Mouse (Mus musculus) intestine, postnatal 0 days (tissue): ENCODE data around the gene Soga1. TPM values are rescaled to one million over a fixed set of nuclear protein-coding genes. Genes with fewer than 3 reads are reported as not detected.

ENCODE experiments used
- ATAC-seq: fragments of 200-750 bp; cut with Nextera tagmentation; 2 replicates; pipeline ENCODE4 v1.8.0; 2017; ENCODE audit warnings: mild to moderate bottlenecking, moderate TSS enrichment, moderate library complexity
- H3K27ac ChIP-seq: fragments of 300-500 bp; sonication (generic); 2 replicates; pipeline ENCODE4 v1.5.1; 2014; ENCODE audit warnings: mild to moderate bottlenecking, low read depth, low read length, moderate library complexity
- H3K27me3 ChIP-seq: fragments of 300-500 bp; sonication (generic); replicated peaks from 2 replicates; pipeline ENCODE4 v1.6.1; 2014; ENCODE audit warnings: low read length, mixed read lengths; ENCODE audit not compliant: control insufficient read depth, insufficient read depth
- H3K36me3 ChIP-seq: fragments of 300-500 bp; sonication (generic); 2 replicates; pipeline ENCODE4 v1.6.1; 2014; ENCODE audit warnings: mild to moderate bottlenecking, moderate library complexity; ENCODE audit not compliant: control insufficient read depth, insufficient read depth
- H3K4me1 ChIP-seq: fragments of 300-500 bp; sonication (generic); replicated peaks from 2 replicates; pipeline ENCODE4 v1.6.1; 2014; ENCODE audit warnings: antibody characterized with exemption, low read length, mixed read lengths; ENCODE audit not compliant: control insufficient read depth, insufficient read depth
- H3K4me2 ChIP-seq: fragments of 300-500 bp; sonication (generic); replicated peaks from 2 replicates; pipeline ENCODE4 v1.6.1; 2014; ENCODE audit warnings: low read depth, mild to moderate bottlenecking, moderate library complexity
- H3K4me3 ChIP-seq: fragments of 300-500 bp; sonication (generic); 2 replicates; pipeline ENCODE4 v1.5.1; 2014; ENCODE audit warnings: low read depth, low read length
- H3K9ac ChIP-seq: fragments of 300-500 bp; sonication (generic); 2 replicates; pipeline ENCODE4 v1.6.1; 2014; ENCODE audit warnings: mild to moderate bottlenecking, low read depth, low read length
- H3K9me3 ChIP-seq: fragments of 300-500 bp; sonication (generic); 2 replicates; pipeline ENCODE4 v1.6.1; 2016; ENCODE audit warnings: mixed run types; ENCODE audit not compliant: control insufficient read depth
- CTCF ChIP-seq: sonication (generic); IDR thresholded peaks from 2 replicates; pipeline ENCODE4 v1.5.1; 2016; ENCODE audit warnings: low read depth, mild to moderate bottlenecking, control low read depth, antibody characterized with exemption, moderate library complexity
- WGBS: fragments of 180-500 bp; shearing (Covaris S2); extraction: QIAGEN DNeasy Blood & Tissue Kit; methylation state at CpG from one replicate; pipeline ENCODE4 v1.1.7; 2014; 5-methylcytosine and 5-hydroxymethylcytosine counted together
- polyA plus RNA-seq: library from polyadenylated mRNA; unstranded; fragments of >200 nt; fragmentation: Nextera tagmentation; extraction: Ambion mirVana; gene quantifications from 2 replicates; pipeline ENCODE4 v1.2.1, GENCODE M21; 2015

Gene Soga1
- polyA plus RNA-seq, 1 experiment from 2014 or later: 0.90 TPM

- ATAC-seq: no peak
- TF ChIP-seq CTCF: no peak
- Histone ChIP-seq H3K9me3 (no peaks in the 10 kb centered on the region), H3K4me2 (no peak overlapping the region), H3K9ac (no peak overlapping the region), H3K27me3 (no peaks in the 10 kb centered on the region), H3K4me1 (no peaks in the 10 kb centered on the region), H3K4me3 (no peak overlapping the region), H3K27ac (no peak overlapping the region), H3K36me3 (peaks cover 12% of the 10 kb centered on the region; the same call in 1 of the 2 replicates)
- 88% methylated on average over 13 of the region's 13 CpGs for WGBS
Measured at GRCm38 (mm10) chr2:157048395-157049181, 30.5 kb downstream of the Soga1 start.

- Histone ChIP-seq H3K27ac (no peak overlapping the region), H3K4me1 (no peaks in the 10 kb centered on the region), H3K27me3 (no peaks in the 10 kb centered on the region), H3K4me3 (no peak overlapping the region), H3K9ac (no peak overlapping the region), H3K36me3 (peaks cover 12% of the 10 kb centered on the region; the same call in 1 of the 2 replicates), H3K9me3 (no peaks in the 10 kb centered on the region), H3K4me2 (no peak overlapping the region)
- no peak for TF ChIP-seq CTCF
- ATAC-seq: no peak
- 84% methylated on average over 5 of the region's 5 CpGs for WGBS
Measured at GRCm38 (mm10) chr2:157046956-157047355, 32.1 kb downstream of the Soga1 start.

- Histone ChIP-seq H3K27ac (no peak overlapping the region; the same call in 1 of the 2 replicates), H3K27me3 (no peaks in the 10 kb centered on the region), H3K4me2 (no peak overlapping the region), H3K4me1 (no peaks in the 10 kb centered on the region), H3K9ac (no peak overlapping the region), H3K36me3 (peaks cover 12% of the 10 kb centered on the region; the same call in 1 of the 2 replicates), H3K4me3 (no peak overlapping the region), H3K9me3 (no peaks in the 10 kb centered on the region)
- no peak for TF ChIP-seq CTCF
- no peak for ATAC-seq
- 93% methylated on average over 2 of the region's 2 CpGs for WGBS
Measured at GRCm38 (mm10) chr2:157045932-157046331, 33.1 kb downstream of the Soga1 start.

- no peak for ATAC-seq
- peak; percentile 66 for TF ChIP-seq CTCF
- Histone ChIP-seq H3K27me3 (no peaks in the 10 kb centered on the region), H3K9me3 (no peaks in the 10 kb centered on the region), H3K4me2 (no peak overlapping the region), H3K4me1 (no peaks in the 10 kb centered on the region), H3K27ac (no peak overlapping the region), H3K36me3 (peaks cover 25% of the 10 kb centered on the region; the same call in 1 of the 2 replicates), H3K4me3 (no peak overlapping the region), H3K9ac (no peak overlapping the region)
Measured at GRCm38 (mm10) chr2:157043987-157044386, 35.1 kb downstream of the Soga1 start.

GRCm38 (mm10) chr2:157043556-157043955, 35.5 kb downstream of the Soga1 start:
- no peak overlapping the region for H3K4me3 ChIP-seq
- 84% methylated on average over 8 of the region's 8 CpGs for WGBS
- H3K27me3 ChIP-seq: no peaks in the 10 kb centered on the region
- H3K27ac ChIP-seq: no peak overlapping the region
- H3K9ac ChIP-seq: no peak overlapping the region
- no peaks in the 10 kb centered on the region for H3K4me1 ChIP-seq
- no peak for TF ChIP-seq CTCF
- peaks cover 25% of the 10 kb centered on the region; the same call in 1 of the 2 replicates for H3K36me3 ChIP-seq
- no peaks in the 10 kb centered on the region for H3K9me3 ChIP-seq
- no peak overlapping the region for H3K4me2 ChIP-seq
- no peak for ATAC-seq

GRCm38 (mm10) chr2:157041421-157041820, 37.6 kb downstream of the Soga1 start:
- TF ChIP-seq CTCF: no peak
- no peaks in the 10 kb centered on the region for H3K9me3 ChIP-seq
- no peak overlapping the region for H3K4me2 ChIP-seq
- H3K9ac ChIP-seq: no peak overlapping the region
- peaks cover 25% of the 10 kb centered on the region; the same call in 1 of the 2 replicates for H3K36me3 ChIP-seq
- no peak overlapping the region for H3K4me3 ChIP-seq
- WGBS: 90% methylated on average over 7 of the region's 7 CpGs
- H3K27ac ChIP-seq: no peak overlapping the region
- no peak for ATAC-seq
- H3K27me3 ChIP-seq: no peaks in the 10 kb centered on the region
- H3K4me1 ChIP-seq: no peaks in the 10 kb centered on the region
